Mouse (Mus musculus) adrenal gland, adult 8-10 months (tissue): ENCODE results near the gene Tyk2. TPM values are rescaled to one million over a fixed set of nuclear protein-coding genes. Genes with fewer than 3 reads are reported as not detected.

ENCODE experiments used
- microRNA-seq, 2 experiments: library from miRNA; unstranded; fragments of <30 nt; microRNA quantifications; one replicate each; pipeline ENCODE4 v1.2.0; 2022
- total RNA-seq, 4 experiments: library from RNA; stranded (reverse); gene quantifications; 2 replicates each; pipeline ENCODE4 v1.2.4; 2022

Gene Tyk2
- total RNA-seq, 4 experiments from 2014 or later = 15.3 to 30.3 (median 23.0) TPM

Small RNAs within 50 kb of the gene (microRNA-seq; reads per million reads assigned to microRNA genes)
- 0.35 to 0.50 reads per million in 2 experiments for gene Mir7082

Other genes with a start within 250 kb of the Tyk2 start
- gene Ppan, start 243.1 kb downstream of the Tyk2 start, total RNA-seq = 10 to 100 TPM; 27.8 to 43.1 (median 35.8) TPM
- 100 to 1,000 TPM; 152 to 182 (median 170) TPM for gene Eif3g, start 232.6 kb downstream of the Tyk2 start, total RNA-seq
- 10 to 100 TPM; 39.6 to 63.8 (median 47.8) TPM for gene Dnmt1, start 171.4 kb downstream of the Tyk2 start, total RNA-seq
- gene S1pr2, start 154.5 kb downstream of the Tyk2 start, total RNA-seq = 10 to 100 TPM; 18.8 to 36.9 (median 26.6) TPM
- 100 to 1,000 TPM; 124 to 131 (median 129) TPM for gene Mrpl4, start 128.5 kb downstream of the Tyk2 start, total RNA-seq
- gene Icam1, start 115.3 kb downstream of the Tyk2 start, total RNA-seq = 10 to 100 TPM; 14.9 to 33.1 (median 22.2) TPM
- 1 to 10 TPM; 1.6 to 7.8 (median 5.4) TPM for gene Icam4, start 101.9 kb downstream of the Tyk2 start, total RNA-seq
- under 1 TPM; 0.23 to 0.94 (median 0.50) TPM for gene Icam5, start 99.2 kb downstream of the Tyk2 start, total RNA-seq
- gene Zglp1, start 64.2 kb downstream of the Tyk2 start, total RNA-seq = under 1 TPM in 1 of 4 experiments, not detected in 3; 0.70 TPM
- gene Gm49373, start 58.1 kb downstream of the Tyk2 start, total RNA-seq = under 1 TPM; 0.24 to 0.68 (median 0.42) TPM
- 10 to 100 TPM; 40.3 to 55.0 (median 45.6) TPM for gene Fdx1l, start 57.6 kb downstream of the Tyk2 start, total RNA-seq
- 1 to 10 TPM in 3 of 4 experiments, under 1 TPM in 1; 0.49 to 3.2 (median 2.3) TPM for gene Gm38431, start 39.2 kb downstream of the Tyk2 start, total RNA-seq
- gene Raver1, start 39.2 kb downstream of the Tyk2 start, total RNA-seq = 10 to 100 TPM; 43.9 to 78.6 (median 56.6) TPM
- gene Cdc37, start 18.7 kb upstream of the Tyk2 start, total RNA-seq = 100 to 1,000 TPM; 162 to 190 (median 174) TPM
- gene Pde4a, start 34.5 kb upstream of the Tyk2 start, total RNA-seq = 10 to 100 TPM in 2 of 4 experiments, 1 to 10 TPM in 2; 5.7 to 13.4 (median 9.8) TPM
- gene Keap1, start 108.1 kb upstream of the Tyk2 start, total RNA-seq = 10 to 100 TPM; 50.7 to 62.6 (median 57.4) TPM
- gene S1pr5, start 117.2 kb upstream of the Tyk2 start, total RNA-seq = under 1 TPM; 0.27 to 0.75 (median 0.46) TPM
- 10 to 100 TPM; 38.7 to 47.3 (median 40.8) TPM for gene Atg4d, start 134.1 kb upstream of the Tyk2 start, total RNA-seq
- gene Kri1, start 156.7 kb upstream of the Tyk2 start, total RNA-seq = 10 to 100 TPM; 33.0 to 52.0 (median 41.8) TPM
- gene Cdkn2d, start 160.2 kb upstream of the Tyk2 start, total RNA-seq = 10 to 100 TPM; 11.9 to 24.1 (median 18.5) TPM
- gene Ap1m2, start 181.1 kb upstream of the Tyk2 start, total RNA-seq = under 1 TPM in 1 of 4 experiments, not detected in 3; 0.23 TPM
- gene Slc44a2, start 189.5 kb upstream of the Tyk2 start, total RNA-seq = 100 to 1,000 TPM in 1 of 4 experiments, 10 to 100 TPM in 3; 39.0 to 103 (median 67.3) TPM
- 10 to 100 TPM; 47.3 to 86.4 (median 66.0) TPM for gene Ilf3, start 236.6 kb upstream of the Tyk2 start, total RNA-seq